ENCODE assay signal across 7 mouse cellular contexts in the genomic region with DNA sequence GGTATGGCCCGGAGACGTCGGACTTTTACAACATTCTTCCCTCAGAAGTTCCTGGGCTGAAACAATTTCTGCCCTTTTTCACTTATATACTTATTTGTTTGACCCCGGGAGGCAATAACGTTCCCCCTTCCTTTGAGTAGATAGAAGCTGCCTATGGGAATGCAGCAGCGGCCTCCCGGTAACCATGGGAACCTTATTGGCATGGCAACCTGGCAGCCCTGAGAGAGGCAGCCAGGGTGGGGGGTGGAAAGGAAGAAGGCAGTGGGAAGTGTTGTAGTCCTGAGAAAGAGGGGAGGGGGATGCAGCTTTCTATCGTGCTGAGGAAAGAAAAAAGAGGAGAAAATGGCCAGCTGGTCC. TPM values are rescaled to one million over a fixed set of nuclear protein-coding genes. Genes with fewer than 3 reads are reported as not detected.
DNase-seq lines count a peak whose midpoint lies in the region; ATAC-seq and TF ChIP-seq lines count a peak whose summit lies in the region.

Gene Fez1 (plus strand): TSS at position 221 of the 357 bp plus-strand sequence.

- no peaks in the 10 kb centered on the region for H3K27me3 ChIP-seq in stomach, embryonic 14.5 days (ENCODE audit: control insufficient read depth, insufficient read depth, low read length)
- H3K27me3 ChIP-seq in stomach, postnatal 0 days (ENCODE audit: control insufficient read depth, insufficient read depth, low read length), result no peaks in the 10 kb centered on the region
- no peaks in the 10 kb centered on the region for H3K27me3 ChIP-seq in hindbrain, embryonic 12.5 days
- no peaks in the 10 kb centered on the region for H3K27me3 ChIP-seq in limb, embryonic 10.5 days (ENCODE audit: low read depth, poor library complexity, severe bottlenecking)

- no peaks in the 10 kb centered on the region for H3K9me3 ChIP-seq in stomach, embryonic 14.5 days (ENCODE audit: control insufficient read depth, low read depth, low read length)
- H3K9me3 ChIP-seq in stomach, postnatal 0 days (ENCODE audit: control insufficient read depth, low read length), result no peaks in the 10 kb centered on the region
- no peaks in the 10 kb centered on the region for H3K9me3 ChIP-seq in hindbrain, embryonic 12.5 days (replicated peaks)
- no peaks in the 10 kb centered on the region for H3K9me3 ChIP-seq in limb, embryonic 10.5 days (replicated peaks)

- peak within 1 kb of the TSS; percentile 1; the same call in 1 of the 2 replicates for H3K4me2 ChIP-seq in stomach, embryonic 14.5 days (replicated peaks; ENCODE audit: low read depth, low read length)
- H3K4me2 ChIP-seq in stomach, postnatal 0 days (replicated peaks; ENCODE audit: low read depth), result no peak within 1 kb of the TSS
- peak within 1 kb of the TSS; percentile 55 for H3K4me2 ChIP-seq in hindbrain, embryonic 12.5 days (replicated peaks)

- peaks cover 6% of the 10 kb centered on the region; the same call in 1 of the 2 replicates for H3K4me1 ChIP-seq in stomach, embryonic 14.5 days (ENCODE audit: control insufficient read depth, insufficient read depth, low read length)
- no peaks in the 10 kb centered on the region for H3K4me1 ChIP-seq in stomach, postnatal 0 days (replicated peaks; ENCODE audit: control insufficient read depth, insufficient read depth)
- H3K4me1 ChIP-seq in hindbrain, embryonic 12.5 days, result peaks cover 17% of the 10 kb centered on the region
- peaks cover 14% of the 10 kb centered on the region for H3K4me1 ChIP-seq in limb, embryonic 10.5 days

- no peaks in the 10 kb centered on the region for H3K36me3 ChIP-seq in stomach, embryonic 14.5 days (ENCODE audit: control insufficient read depth, insufficient read depth, low read length)
- H3K36me3 ChIP-seq in stomach, postnatal 0 days (ENCODE audit: control insufficient read depth, insufficient read depth, low read length), result no peaks in the 10 kb centered on the region
- H3K36me3 ChIP-seq in hindbrain, embryonic 12.5 days, result no peaks in the 10 kb centered on the region
- H3K36me3 ChIP-seq in limb, embryonic 10.5 days, result no peaks in the 10 kb centered on the region

- no peak within 1 kb of the TSS for H3K4me3 ChIP-seq in stomach, embryonic 14.5 days (ENCODE audit: low read depth, low read length)
- no peak within 1 kb of the TSS for H3K4me3 ChIP-seq in stomach, postnatal 0 days (ENCODE audit: low read depth, low read length)
- peak within 1 kb of the TSS; percentile 31 for H3K4me3 ChIP-seq in hindbrain, embryonic 12.5 days
- peak within 1 kb of the TSS; percentile 29 for H3K4me3 ChIP-seq in limb, embryonic 10.5 days

- peak; percentile 74; the same call in 1 of the 2 replicates for ATAC-seq in stomach, embryonic 14.5 days (ENCODE audit: insufficient number of reproducible peaks, insufficient read depth, low FRiP score, low read depth)
- no peak for ATAC-seq in stomach, postnatal 0 days (ENCODE audit: low FRiP score, low TSS enrichment)
- ATAC-seq in hindbrain, embryonic 12.5 days (ENCODE audit: low FRiP score), result peak; percentile 98
- no peak for ATAC-seq in erythroblast, adult 5-6 weeks (replicated peaks; ENCODE audit: low FRiP score, poor library complexity, severe bottlenecking)

- DNase-seq in stomach, postnatal 0 days (ENCODE audit: low spot score), result no peak
- peak; percentile 96 for DNase-seq in embryo, embryonic 10.5 days (ENCODE audit: low spot score)
- DNase-seq in limb, embryonic 10.5 days (ENCODE audit: low spot score), result peak; percentile 89
- DNase-seq in right cerebral cortex, postnatal 14 days, result peak; percentile 88

- H3K9ac ChIP-seq in stomach, embryonic 14.5 days (replicated peaks; ENCODE audit: low read depth, low read length), result no peak within 1 kb of the TSS
- H3K9ac ChIP-seq in stomach, postnatal 0 days (ENCODE audit: low read length), result no peak within 1 kb of the TSS
- H3K9ac ChIP-seq in hindbrain, embryonic 12.5 days, result peak within 1 kb of the TSS; percentile 54; the same call in 1 of the 2 replicates

- no peak for TF ChIP-seq EP300 in stomach, postnatal 0 days (optimal IDR thresholded peaks at IDR 0.05)

- WGBS in stomach, embryonic 14.5 days, result 4% methylated on average over 8 of the region's 8 CpGs
- 4% methylated on average over 8 of the region's 8 CpGs for WGBS in stomach, postnatal 0 days
- under 1% methylated on average over 8 of the region's 8 CpGs for WGBS in hindbrain, embryonic 12.5 days
- 4% methylated on average over 8 of the region's 8 CpGs for WGBS in limb, embryonic 10.5 days

- TF ChIP-seq CTCF in stomach, postnatal 0 days (IDR thresholded peaks at IDR 0.05; ENCODE audit: low read depth), result no peak

- 0 out of 2 replicates have a peak within 1 kb of the TSS, but pooled peaks have one; percentile 15 for H3K27ac ChIP-seq in stomach, embryonic 14.5 days (ENCODE audit: low read length)
- H3K27ac ChIP-seq in stomach, postnatal 0 days (replicated peaks), result no peak within 1 kb of the TSS
- peak within 1 kb of the TSS; percentile 98 for H3K27ac ChIP-seq in hindbrain, embryonic 12.5 days
- H3K27ac ChIP-seq in limb, embryonic 10.5 days, result peak within 1 kb of the TSS; percentile 86

RNA-seq across cellular contexts. Expression of gene Fez1, which starts in this region (rescaled TPM):
- polyA plus RNA-seq in stomach, embryonic 14.5 days (2014; fragmentation: Nextera tagmentation; extraction: Ambion mirVana), result 24.0 and 25.5 TPM in 2 replicates
- polyA plus RNA-seq in stomach, postnatal 0 days (2015; fragmentation: Nextera tagmentation; extraction: Ambion mirVana), result 6.8 and 9.0 TPM in 2 replicates
- 386 and 387 TPM in 2 replicates for polyA plus RNA-seq in hindbrain, embryonic 12.5 days (2016; fragmentation: Nextera tagmentation; extraction: Ambion mirVana)
- 10.0 and 10.1 TPM in 2 replicates for polyA plus RNA-seq in limb, embryonic 10.5 days (2016; fragmentation: Nextera tagmentation; extraction: Ambion mirVana)
- not detected in 2 replicates for total RNA-seq in erythroblast, adult 5-6 weeks (2015; ENCODE audit: low replicate concordance)
- total RNA-seq in erythroblast, adult 5-6 weeks (2017; ENCODE audit: low replicate concordance), result not detected in 2 replicates

Comparison
In these comparisons a context has a peak if more than half of its experiments do, and no peak if none do; other contexts are left out.
1. RNA of gene Fez1 (polyA plus RNA-seq): 386 to 387 TPM in hindbrain, embryonic 12.5 days; 24.0 to 25.5 TPM in stomach, embryonic 14.5 days, 10.0 to 10.1 TPM in limb, embryonic 10.5 days and 6.8 to 9.0 TPM in stomach, postnatal 0 days; every median in the first group is over 10 times any median in the second.
2. ATAC-seq: peak in stomach, embryonic 14.5 days (single experiment) and hindbrain, embryonic 12.5 days (single experiment); none in stomach, postnatal 0 days (single experiment) and erythroblast, adult 5-6 weeks (single experiment).
3. H3K4me3 ChIP-seq: peak in hindbrain, embryonic 12.5 days (single experiment) and limb, embryonic 10.5 days (single experiment); none in stomach, embryonic 14.5 days (single experiment) and stomach, postnatal 0 days (single experiment).